Mouse (Mus musculus): ENCODE data around the gene Nr2c2ap. TPM values are rescaled to one million over a fixed set of nuclear protein-coding genes. Genes with fewer than 3 reads are reported as not detected.

Gene Nr2c2ap
- 40.4 and 41.6 TPM in 2 replicates for polyA plus RNA-seq (2021; fragmentation: Nextera tagmentation)
- long read RNA-seq, experiment 1, transcript Nr2c2ap-202 (4 exons, 1,078 nt), result major isoform, 26 of 46 reads
- long read RNA-seq, experiment 1, transcript Nr2c2ap-201 (5 exons, 1,161 nt), result minor isoform, 8 of 46 reads
- long read RNA-seq, experiment 1, partial matches to known transcripts, result 1 of 46 reads
- long read RNA-seq, experiment 1, other reads (novel, unspliced or antisense), result 11 of 46 reads
- long read RNA-seq, experiment 2, transcript Nr2c2ap-201 (5 exons, 1,161 nt), result minor isoform, 9 of 25 reads
- long read RNA-seq, experiment 2, transcript Nr2c2ap-202 (4 exons, 1,078 nt), result major isoform, 13 of 25 reads
- long read RNA-seq, experiment 2, partial matches to known transcripts, result 0 of 25 reads
- long read RNA-seq, experiment 2, other reads (novel, unspliced or antisense), result 3 of 25 reads

DNA sequence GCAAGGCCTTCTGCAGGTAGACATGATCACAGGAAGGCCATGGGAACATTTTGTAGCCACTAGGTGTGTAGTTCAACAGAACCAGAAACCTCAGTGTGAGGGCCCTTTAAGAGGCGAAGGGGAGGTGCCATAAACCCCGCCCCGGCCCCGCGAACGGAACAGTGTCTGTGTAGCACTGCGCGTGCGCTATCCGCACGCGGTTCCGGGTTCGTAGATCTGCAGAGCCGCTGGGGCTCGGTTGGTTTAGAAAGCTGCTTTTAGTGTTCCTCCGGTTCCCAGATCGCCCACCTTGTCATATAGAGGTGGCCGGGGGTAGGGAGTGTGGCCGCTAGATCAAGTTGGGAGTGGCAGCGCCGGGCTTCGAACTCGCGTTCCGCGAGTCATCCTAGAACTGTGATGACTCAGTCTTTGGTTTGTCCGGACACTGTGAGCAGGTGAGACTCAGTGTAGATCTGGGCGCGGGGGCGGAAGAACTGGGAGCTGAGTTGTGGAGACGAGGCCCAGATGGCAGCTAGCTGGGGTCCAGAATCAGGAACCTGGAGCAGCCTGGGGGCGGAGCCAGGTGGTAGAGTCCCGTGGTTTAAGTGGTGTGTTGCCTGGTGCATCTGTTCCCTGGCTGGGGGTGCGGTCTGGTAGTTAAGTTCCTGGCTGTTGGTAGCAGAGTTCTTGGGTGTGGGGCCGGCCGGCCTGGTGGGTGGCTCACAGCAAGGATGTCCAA lies at the start of gene Nr2c2ap:
Gene Nr2c2ap, plus strand, starts transcription at position 168 of the 718 bp plus-strand sequence.

DNA sequence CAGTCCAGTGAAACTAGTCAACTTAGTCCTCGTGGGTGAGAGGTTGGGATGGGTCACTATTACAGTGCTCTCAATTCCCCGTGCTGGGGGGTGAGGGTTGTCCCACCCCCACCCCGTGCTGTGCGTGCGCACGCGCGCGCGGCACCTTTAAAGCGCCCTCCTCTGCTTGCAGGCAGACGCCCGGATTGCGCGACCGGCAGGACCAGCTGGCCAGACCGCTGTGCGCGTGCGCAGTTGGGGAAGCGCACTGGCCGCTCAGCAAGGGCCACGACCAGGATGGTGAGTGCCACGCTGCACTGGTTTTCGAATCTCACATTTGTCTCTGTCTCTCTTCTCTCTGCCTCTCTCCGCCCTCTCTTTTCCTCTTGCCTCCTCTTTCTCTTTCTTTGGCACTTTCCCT lies 47.8 kb upstream of the Nr2c2ap start, which contains the start of gene Hapln4:
Gene Hapln4, plus strand, starts transcription at position 173 of the 400 bp plus-strand sequence.

DNA sequence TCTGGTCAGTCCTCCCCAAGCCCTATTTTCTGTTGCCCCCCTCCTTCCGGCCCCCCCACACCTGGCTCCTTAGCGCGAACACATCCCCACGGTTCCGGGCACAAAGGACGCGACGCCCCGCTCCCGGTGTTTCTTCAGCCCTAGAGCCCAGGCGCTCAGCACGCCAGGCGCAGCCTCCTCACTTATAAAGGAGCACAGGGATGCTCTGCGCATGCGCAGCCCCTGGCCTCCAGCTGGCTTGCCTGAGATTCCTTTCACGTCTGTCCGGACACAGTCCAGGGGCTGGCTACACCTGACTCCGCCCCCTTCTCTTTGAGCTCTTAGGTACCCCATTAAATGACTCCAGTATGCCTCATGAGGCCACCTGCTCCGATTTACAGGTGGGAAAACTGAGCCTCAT lies 10.5 kb upstream of the Nr2c2ap start, which contains the start of gene Ncan:
Gene Ncan, minus strand, starts transcription at position 207 of the 400 bp plus-strand sequence.

DNA sequence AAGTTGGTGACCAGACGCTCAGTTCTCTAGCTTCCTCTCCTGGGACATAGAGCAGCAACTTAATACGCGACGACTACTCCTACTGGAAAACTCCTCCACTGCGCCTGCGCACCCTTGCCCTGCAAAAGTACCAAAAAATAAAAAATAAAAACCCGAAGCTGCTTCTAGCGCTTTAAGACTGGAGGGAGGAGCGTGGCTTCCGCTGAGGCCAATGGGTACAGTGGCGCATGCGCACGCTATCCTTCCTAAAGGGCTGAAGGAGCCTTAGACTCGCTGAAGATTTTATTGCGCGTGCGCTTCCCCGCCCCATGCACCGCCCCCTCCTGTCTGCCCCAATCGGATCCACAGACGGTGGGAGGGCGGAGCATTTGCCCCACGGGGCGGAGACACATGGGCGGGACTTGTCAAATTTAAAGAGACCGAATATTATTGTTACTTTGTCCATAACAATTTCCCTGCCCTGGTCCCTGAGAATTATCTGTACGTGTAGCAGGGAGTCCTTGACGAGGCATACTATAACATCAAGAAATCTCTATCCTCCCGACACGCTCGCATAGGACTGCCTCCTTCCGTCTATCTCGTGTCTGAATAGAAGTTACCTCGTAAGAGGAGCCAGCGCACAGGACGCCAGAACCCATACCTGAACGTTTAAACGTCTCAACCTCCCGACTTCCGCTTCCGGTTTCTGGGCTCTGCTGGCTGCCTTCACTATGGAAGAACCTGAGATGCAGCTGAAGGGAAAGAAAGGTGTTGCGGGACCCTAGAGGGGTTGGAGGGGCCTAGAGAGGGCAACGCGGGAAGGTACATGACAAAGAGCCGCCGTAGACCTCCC lies 8.1 kb downstream of the Nr2c2ap start, which contains the start of the genes Rfxank, Borcs8 and Mef2b:
Gene Rfxank, minus strand, starts transcription at position 129 of the 832 bp plus-strand sequence.
Gene Borcs8, plus strand, starts transcription at position 474 of the 832 bp plus-strand sequence.
Gene Mef2b, plus strand, starts transcription at position 686 of the 832 bp plus-strand sequence.

DNA sequence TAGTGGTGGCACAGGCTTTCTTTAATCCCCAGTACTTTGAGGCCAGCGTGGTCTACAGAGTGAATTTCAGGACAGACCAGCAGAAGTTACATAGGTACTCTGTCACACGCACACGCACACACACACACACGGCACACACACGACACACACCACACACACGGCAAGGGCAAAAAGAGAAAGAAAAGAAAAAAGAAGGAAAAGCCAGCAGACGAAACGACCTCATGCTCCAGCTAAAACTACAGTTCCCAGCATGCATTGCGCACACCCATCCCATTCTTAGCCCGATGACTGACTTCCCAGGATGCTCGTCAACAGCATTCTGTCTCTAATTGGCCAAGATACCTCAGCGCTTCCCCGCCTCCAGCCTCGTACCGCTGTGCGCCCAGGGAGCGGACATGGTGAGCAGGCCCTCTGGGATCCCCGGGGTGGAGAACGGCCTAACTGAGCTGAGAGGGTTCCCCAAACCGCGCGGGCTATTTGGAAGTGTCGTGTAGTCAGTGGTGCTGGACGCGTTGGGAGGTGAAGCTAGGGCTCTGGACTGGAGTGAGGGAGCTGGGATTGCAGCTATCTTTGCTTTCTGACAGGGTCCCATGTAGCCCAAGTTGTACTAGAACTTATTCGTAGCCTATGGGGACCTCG lies 41.0 kb downstream of the Nr2c2ap start, which contains the start of gene Tmem161a:
Gene Tmem161a, plus strand, starts transcription at position 314 of the 639 bp plus-strand sequence.

Small RNAs within 50 kb of the gene (microRNA-seq; reads per million reads assigned to microRNA genes)
- 16.1 reads per million, percentile 38 among the genes with 10 or more reads in this experiment for gene Mir7066

Other genes starting within 250 kb of the Nr2c2ap start
- 0.59 and 0.89 TPM in 2 replicates for gene Cilp2, start 243.6 kb upstream of the Nr2c2ap start, polyA plus RNA-seq (2021; fragmentation: Nextera tagmentation)
- gene Tssk6, start 229.1 kb upstream of the Nr2c2ap start, polyA plus RNA-seq (2021; fragmentation: Nextera tagmentation), result 1.1 TPM in 2 replicates
- 798 and 871 TPM in 2 replicates for gene Ndufa13, start 228.8 kb upstream of the Nr2c2ap start, polyA plus RNA-seq (2021; fragmentation: Nextera tagmentation)
- gene Yjefn3, start 228.6 kb upstream of the Nr2c2ap start, polyA plus RNA-seq (2021; fragmentation: Nextera tagmentation), result 68.6 and 74.2 TPM in 2 replicates
- 7.5 and 9.1 TPM in 2 replicates for gene Gatad2a, start 134.9 kb upstream of the Nr2c2ap start, polyA plus RNA-seq (2021; fragmentation: Nextera tagmentation)
- gene Mau2, start 88.6 kb upstream of the Nr2c2ap start, polyA plus RNA-seq (2021; fragmentation: Nextera tagmentation), result 24.0 and 25.3 TPM in 2 replicates
- gene Sugp1, start 88.5 kb upstream of the Nr2c2ap start, polyA plus RNA-seq (2021; fragmentation: Nextera tagmentation), result 30.2 and 31.7 TPM in 2 replicates
- 0.40 and 0.64 TPM in 2 replicates for gene Tm6sf2, start 58.4 kb upstream of the Nr2c2ap start, polyA plus RNA-seq (2021; fragmentation: Nextera tagmentation)
- gene Hapln4, start 47.9 kb upstream of the Nr2c2ap start, polyA plus RNA-seq (2021; fragmentation: Nextera tagmentation), result 51.3 and 58.1 TPM in 2 replicates
- 121 and 139 TPM in 2 replicates for gene Ncan, start 10.5 kb upstream of the Nr2c2ap start, polyA plus RNA-seq (2021; fragmentation: Nextera tagmentation)
- gene Rfxank, start 7.8 kb downstream of the Nr2c2ap start, polyA plus RNA-seq (2021; fragmentation: Nextera tagmentation), result 13.6 and 15.3 TPM in 2 replicates
- gene Borcs8, start 8.2 kb downstream of the Nr2c2ap start, polyA plus RNA-seq (2021; fragmentation: Nextera tagmentation), result 101 and 107 TPM in 2 replicates
- gene Mef2b, start 8.4 kb downstream of the Nr2c2ap start, polyA plus RNA-seq (2021; fragmentation: Nextera tagmentation), result 0.30 and 0.31 TPM in 2 replicates
- gene Tmem161a, start 41.0 kb downstream of the Nr2c2ap start, polyA plus RNA-seq (2021; fragmentation: Nextera tagmentation), result 27.1 and 27.6 TPM in 2 replicates
- gene Slc25a42, start 81.0 kb downstream of the Nr2c2ap start, polyA plus RNA-seq (2021; fragmentation: Nextera tagmentation), result 11.8 and 13.3 TPM in 2 replicates
- 28.9 and 29.7 TPM in 2 replicates for gene Sugp2, start 102.9 kb downstream of the Nr2c2ap start, polyA plus RNA-seq (2021; fragmentation: Nextera tagmentation)
- 32.8 and 33.6 TPM in 2 replicates for gene Armc6, start 103.1 kb downstream of the Nr2c2ap start, polyA plus RNA-seq (2021; fragmentation: Nextera tagmentation)
- 20.5 and 21.9 TPM in 2 replicates for gene Homer3, start 151.5 kb downstream of the Nr2c2ap start, polyA plus RNA-seq (2021; fragmentation: Nextera tagmentation)
- 20.1 and 21.0 TPM in 2 replicates for gene Ddx49, start 171.2 kb downstream of the Nr2c2ap start, polyA plus RNA-seq (2021; fragmentation: Nextera tagmentation)
- gene Cope, start 171.2 kb downstream of the Nr2c2ap start, polyA plus RNA-seq (2021; fragmentation: Nextera tagmentation), result 343 and 361 TPM in 2 replicates
- 110 and 121 TPM in 2 replicates for gene Cers1, start 184.4 kb downstream of the Nr2c2ap start, polyA plus RNA-seq (2021; fragmentation: Nextera tagmentation)
- 10.7 and 14.1 TPM in 2 replicates for gene Gdf1, start 198.5 kb downstream of the Nr2c2ap start, polyA plus RNA-seq (2021; fragmentation: Nextera tagmentation)
- 3.2 and 4.4 TPM in 2 replicates for gene Upf1, start 221.9 kb downstream of the Nr2c2ap start, polyA plus RNA-seq (2021; fragmentation: Nextera tagmentation)
- 0.44 TPM in 1 of 2 replicates, not detected in the other for gene Comp, start 242.2 kb downstream of the Nr2c2ap start, polyA plus RNA-seq (2021; fragmentation: Nextera tagmentation)